In the genomic region with DNA sequence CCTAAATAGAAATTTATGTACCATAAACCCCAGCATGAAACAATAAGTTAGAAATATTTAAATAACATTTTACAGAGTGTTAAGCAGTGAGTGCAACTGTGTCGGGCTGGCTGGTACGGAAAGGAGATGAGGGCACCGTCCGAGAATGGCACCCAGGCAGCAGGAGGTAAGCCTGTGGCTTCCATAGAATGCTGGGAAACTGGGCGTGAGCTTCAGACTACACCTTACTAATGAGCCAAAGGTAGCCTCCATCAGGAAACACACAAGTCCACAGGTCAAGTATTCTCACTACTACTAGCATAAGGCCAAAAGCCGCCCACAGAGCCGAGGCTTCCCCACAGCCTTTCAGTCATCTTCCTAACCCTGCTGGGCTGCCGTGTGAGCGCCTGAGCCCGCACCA, we compare ENCODE assay signal across 22 mouse cellular contexts.
A peak's percentile ranks its signal among the peaks of the same experiment; 100 is the strongest.
DNase-seq lines count a peak whose midpoint lies in the region; ATAC-seq and TF ChIP-seq lines count a peak whose summit lies in the region.
"Had no signal": no experiment of that assay in that cellular context is flagged by ENCODE, and none has a peak within 500 bp of the region (broad histone marks: within the 10 kb centered on the region; RNA-seq: fewer than 3 reads in every experiment).

No protein-coding gene starts in this region.

- TF ChIP-seq CTCF in layer of hippocampus, adult 2 months (conservative IDR thresholded peaks at IDR 0.05), result no peak
- no peak for TF ChIP-seq CTCF in small intestine, adult 2 months (IDR thresholded peaks at IDR 0.05; ENCODE audit: extremely low read depth, insufficient read length, insufficient replicate concordance, low read depth, low read length)
- no peak for TF ChIP-seq CTCF in stomach, postnatal 0 days (IDR thresholded peaks at IDR 0.05; ENCODE audit: low read depth)

- DNase-seq in heart, adult 11 months, result peak; percentile 84
- DNase-seq in heart, postnatal 14 days, result no peak
- DNase-seq in layer of hippocampus, adult 2 months (ENCODE audit: low spot score in 2 of 2), result no peak
- DNase-seq in layer of hippocampus, adult 18-20 months (ENCODE audit: low spot score in 2 of 2), result no peak
- no peak for DNase-seq in stomach, postnatal 0 days (ENCODE audit: low spot score)
- DNase-seq in kidney, adult 11 months, result no peak
- DNase-seq: adrenal gland, adult 2 months; adrenal gland, adult 8-10 months; adrenal gland, postnatal 10 days; adrenal gland, postnatal 14 days; adrenal gland, postnatal 25 days; adrenal gland, postnatal 36 days; B cell, adult 2 months; cerebellum, adult 11 months; cerebellum, adult 11-12 months had no signal

- no peak overlapping the region for H3K9ac ChIP-seq in stomach, postnatal 0 days (ENCODE audit: low read length)
- no peak overlapping the region for H3K9ac ChIP-seq in intestine, embryonic 15.5 days

- H3K4me2 ChIP-seq in stomach, postnatal 0 days (replicated peaks; ENCODE audit: low read depth), result no peak overlapping the region
- H3K4me2 ChIP-seq in intestine, embryonic 15.5 days (replicated peaks), result no peak overlapping the region

- no peak for TF ChIP-seq POLR2A in small intestine, adult 2 months (IDR thresholded peaks at IDR 0.05; ENCODE audit: low read depth, low read length)

- peak overlapping the region; percentile 47 for H3K27ac ChIP-seq in layer of hippocampus, adult 2 months
- peak overlapping the region; percentile 31; the same call in 1 of the 2 replicates for H3K27ac ChIP-seq in small intestine, adult 2 months (ENCODE audit: insufficient read depth, low read depth, low read length)
- no peak overlapping the region for H3K27ac ChIP-seq in stomach, postnatal 0 days (replicated peaks)
- no peak overlapping the region for H3K27ac ChIP-seq in intestine, embryonic 15.5 days

- 71% methylated on average over 10 of the region's 10 CpGs for WGBS in small intestine, adult 2 months
- 91% methylated on average over 10 of the region's 10 CpGs for WGBS in stomach, postnatal 0 days
- 92% methylated on average over 10 of the region's 10 CpGs for WGBS in intestine, embryonic 15.5 days

- H3K27me3 ChIP-seq in small intestine, adult 2 months (ENCODE audit: control insufficient read depth, insufficient read depth, low read length), result no peaks in the 10 kb centered on the region
- H3K27me3 ChIP-seq in stomach, postnatal 0 days (ENCODE audit: control insufficient read depth, insufficient read depth, low read length), result no peaks in the 10 kb centered on the region
- no peaks in the 10 kb centered on the region for H3K27me3 ChIP-seq in intestine, embryonic 15.5 days (replicated peaks)
- H3K27me3 ChIP-seq: CH12.LX, Patski had no signal

- H3K4me1 ChIP-seq in small intestine, adult 2 months (ENCODE audit: control insufficient read depth, insufficient read depth, insufficient read length, low read length), result peaks cover 4% of the 10 kb centered on the region
- H3K4me1 ChIP-seq in stomach, postnatal 0 days (replicated peaks; ENCODE audit: control insufficient read depth, insufficient read depth), result no peaks in the 10 kb centered on the region; the same call in 1 of the 2 replicates
- 0 out of 2 replicates have a peak, but pooled peaks cover 3% of the 10 kb centered on the region for H3K4me1 ChIP-seq in intestine, embryonic 15.5 days (replicated peaks)

- intact Hi-C loops in heart, postnatal 14 days (cut with DNase I), result no loop called here

- no peak overlapping the region for H3K4me3 ChIP-seq in layer of hippocampus, adult 2 months
- H3K4me3 ChIP-seq in small intestine, adult 2 months (ENCODE audit: low read depth, low read length), result no peak overlapping the region
- no peak overlapping the region for H3K4me3 ChIP-seq in stomach, postnatal 0 days (ENCODE audit: low read depth, low read length)
- no peak overlapping the region for H3K4me3 ChIP-seq in intestine, embryonic 15.5 days (replicated peaks)

- H3K36me3 ChIP-seq in small intestine, adult 2 months (ENCODE audit: control insufficient read depth, insufficient read depth, low read length), result no peaks in the 10 kb centered on the region
- no peaks in the 10 kb centered on the region for H3K36me3 ChIP-seq in stomach, postnatal 0 days (ENCODE audit: control insufficient read depth, insufficient read depth, low read length)
- H3K36me3 ChIP-seq in intestine, embryonic 15.5 days, result no peaks in the 10 kb centered on the region

- H3K9me3 ChIP-seq in stomach, postnatal 0 days (ENCODE audit: control insufficient read depth, low read length), result no peaks in the 10 kb centered on the region
- H3K9me3 ChIP-seq in intestine, embryonic 15.5 days, result no peaks in the 10 kb centered on the region
- H3K9me3 ChIP-seq: G1E had no signal

- peak; percentile 68 for ATAC-seq in stomach, postnatal 0 days (ENCODE audit: low FRiP score, low TSS enrichment)
- no peak for ATAC-seq in intestine, embryonic 15.5 days
- ATAC-seq: activated CD4-positive, CD25-positive, alpha-beta regulatory T cell, adult 4 months; CD4-positive, CD25-positive, alpha-beta regulatory T cell, adult 4 months; Patski had no signal

- no peak for TF ChIP-seq EP300 in stomach, postnatal 0 days (optimal IDR thresholded peaks at IDR 0.05)

Comparison
In these comparisons a context has a peak if more than half of its experiments do, and no peak if none do; other contexts are left out.
1. H3K27ac ChIP-seq: peak in layer of hippocampus, adult 2 months (single experiment) and small intestine, adult 2 months (single experiment); none in stomach, postnatal 0 days (single experiment) and intestine, embryonic 15.5 days (single experiment).